Mouse (Mus musculus) megakaryocyte-erythroid progenitor cell, adult 5 weeks (primary cell): ENCODE results near the gene Kl. TPM values are rescaled to one million over a fixed set of nuclear protein-coding genes. Genes with fewer than 3 reads are reported as not detected.

ENCODE experiments used
- polyA plus RNA-seq: library from polyadenylated mRNA; stranded (reverse); fragments of >175 nt; gene quantifications from 2 replicates; pipeline ENCODE4 v1.2.3, GENCODE M21; 2012

Kl gene
- polyA plus RNA-seq = 0.01 and 0.05 TPM in 2 replicates

GRCm38 (mm10) chr5:150952328-150952668, at the start of gene Kl:
Gene Kl, plus strand, starts transcription at chr5:150952607.

